Mouse (Mus musculus) heart, adult 8-10 months (tissue): Measurements from ENCODE around the gene Ect2. TPM values are rescaled to one million over a fixed set of nuclear protein-coding genes. Genes with fewer than 3 reads are reported as not detected.

Source experiments
- DNase-seq: peaks from one replicate; pipeline ENCODE4 v3.0.0; 2022; ENCODE audit warnings: low spot score
- total RNA-seq, 4 experiments: library from RNA; stranded (reverse); gene quantifications; 2 replicates each; pipeline ENCODE4 v1.2.4; 2022

Gene Ect2
- total RNA-seq, 4 experiments from 2014 or later = 0.12 to 0.43 (median 0.29) TPM

GRCm38 (mm10) chr3:27156594-27156949 lies 2.9 kb upstream of the Ect2 start:
- no peak for DNase-seq

- no peak for DNase-seq
These were observed 2.3 kb upstream of the Ect2 start for GRCm38 (mm10) chr3:27155856-27156593.

- no peak for DNase-seq
These were observed 1.6 kb upstream of the Ect2 start for GRCm38 (mm10) chr3:27155051-27155855.

GRCm38 (mm10) chr3:27154280-27154679 lies 602 bp upstream of the Ect2 start:
- no peak for DNase-seq

GRCm38 (mm10) chr3:27153191-27153671 lies 447 bp downstream of the Ect2 start:
- DNase-seq = no peak

GRCm38 (mm10) chr3:27145733-27146132 lies 7.9 kb downstream of the Ect2 start:
- no peak for DNase-seq

- DNase-seq = no peak
These were observed 10.1 kb downstream of the Ect2 start for GRCm38 (mm10) chr3:27143570-27143969.

GRCm38 (mm10) chr3:27140101-27140500 lies 13.6 kb downstream of the Ect2 start:
- DNase-seq = no peak

GRCm38 (mm10) chr3:27121864-27122450 lies 31.7 kb downstream of the Ect2 start:
- DNase-seq = no peak

- DNase-seq = no peak
These were observed 32.7 kb downstream of the Ect2 start for GRCm38 (mm10) chr3:27120932-27121331.

GRCm38 (mm10) chr3:27118227-27118626 lies 35.5 kb downstream of the Ect2 start:
- no peak for DNase-seq

GRCm38 (mm10) chr3:27110860-27111259 lies 42.8 kb downstream of the Ect2 start:
- no peak for DNase-seq

GRCm38 (mm10) chr3:27109109-27109508 lies 44.6 kb downstream of the Ect2 start:
- DNase-seq = no peak

- DNase-seq = no peak
These were observed 46.5 kb downstream of the Ect2 start for GRCm38 (mm10) chr3:27107142-27107541.

- no peak for DNase-seq
These were observed 50.7 kb downstream of the Ect2 start for GRCm38 (mm10) chr3:27102965-27103364.

GRCm38 (mm10) chr3:27098633-27099032 lies 55.0 kb downstream of the Ect2 start:
- no peak for DNase-seq

- no peak for DNase-seq
These were observed 67.5 kb downstream of the Ect2 start for GRCm38 (mm10) chr3:27086221-27086620.

GRCm38 (mm10) chr3:27081229-27082060 lies 72.2 kb downstream of the Ect2 start:
- no peak for DNase-seq

- DNase-seq = no peak
These were observed 73.5 kb downstream of the Ect2 start for GRCm38 (mm10) chr3:27080061-27080770.

GRCm38 (mm10) chr3:27073884-27074283 lies 79.8 kb downstream of the Ect2 start:
- no peak for DNase-seq

- DNase-seq = no peak
These were observed 82.0 kb downstream of the Ect2 start for GRCm38 (mm10) chr3:27071706-27072105.
